Mouse (Mus musculus): ENCODE measurements around the gene Dcaf6. TPM values are rescaled to one million over a fixed set of nuclear protein-coding genes. Genes with fewer than 3 reads are reported as not detected.

Dcaf6 gene
- polyA plus RNA-seq, 1 experiment from 2014 or later = 15.9 TPM

DNA sequence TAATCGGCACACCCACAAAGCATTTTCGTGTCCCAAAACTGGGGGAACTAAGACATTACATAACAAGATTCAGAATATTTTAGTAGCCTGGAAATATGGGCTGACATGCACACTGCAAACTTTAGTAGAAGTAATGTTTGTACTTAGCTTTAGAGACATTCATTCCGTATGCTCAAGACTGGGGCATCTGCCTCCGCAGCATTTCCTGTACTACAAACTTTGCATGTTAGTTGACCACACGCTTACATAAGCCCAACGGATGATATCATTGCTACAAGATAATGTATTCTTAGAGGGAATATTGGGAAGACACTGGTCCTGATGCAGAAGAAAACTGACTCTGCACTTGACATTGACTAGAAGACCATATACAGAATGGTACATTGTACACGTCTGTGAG lies 155.9 kb downstream of the Dcaf6 start:
- H3K4me3 ChIP-seq = no peak overlapping the region
- H3K9me3 ChIP-seq = no peaks in the 10 kb centered on the region
- H3K9ac ChIP-seq = no peak overlapping the region
- H3K36me3 ChIP-seq = peaks cover 33% of the 10 kb centered on the region
- ATAC-seq (ENCODE audit: low FRiP score, low read depth) = no peak
- WGBS = 89% methylated on average over 7 of the region's 7 CpGs
- no peak overlapping the region for H3K4me2 ChIP-seq (replicated peaks)
- H3K27me3 ChIP-seq = no peaks in the 10 kb centered on the region
- no peak overlapping the region for H3K27ac ChIP-seq
- peaks cover 8% of the 10 kb centered on the region; the same call in 1 of the 2 replicates for H3K4me1 ChIP-seq

GRCm38 (mm10) chr1:165303209-165303608 lies 157.1 kb downstream of the Dcaf6 start:
- Histone ChIP-seq H3K36me3 (peaks cover 22% of the 10 kb centered on the region), H3K4me3 (no peak overlapping the region), H3K9ac (no peak overlapping the region), H3K27ac (no peak overlapping the region), H3K9me3 (no peaks in the 10 kb centered on the region), H3K27me3 (no peaks in the 10 kb centered on the region), H3K4me1 (peaks cover 8% of the 10 kb centered on the region; the same call in 1 of the 2 replicates), H3K4me2 (replicated peaks) (no peak overlapping the region)
- no peak for ATAC-seq (ENCODE audit: low FRiP score, low read depth)
- 71% methylated on average over 6 of the region's 6 CpGs for WGBS

GRCm38 (mm10) chr1:165302455-165303208 lies 157.6 kb downstream of the Dcaf6 start:
- ATAC-seq (ENCODE audit: low FRiP score, low read depth) = peak; percentile 65; the same call in 1 of the 2 replicates
- H3K36me3 ChIP-seq = peaks cover 16% of the 10 kb centered on the region
- H3K9ac ChIP-seq = no peak overlapping the region
- no peak overlapping the region for H3K4me3 ChIP-seq
- 69% methylated on average over 13 of the region's 13 CpGs for WGBS
- no peak overlapping the region for H3K4me2 ChIP-seq (replicated peaks)
- no peak overlapping the region; the same call in 1 of the 2 replicates for H3K27ac ChIP-seq
- peaks cover 8% of the 10 kb centered on the region; the same call in 1 of the 2 replicates for H3K4me1 ChIP-seq
- no peaks in the 10 kb centered on the region for H3K27me3 ChIP-seq
- no peaks in the 10 kb centered on the region for H3K9me3 ChIP-seq

- H3K4me3 ChIP-seq = no peak overlapping the region
- no peak overlapping the region for H3K9ac ChIP-seq
- H3K27me3 ChIP-seq = no peaks in the 10 kb centered on the region
- H3K4me2 ChIP-seq (replicated peaks) = no peak overlapping the region
- WGBS = 89% methylated on average over 2 of the region's 2 CpGs
- no peak for ATAC-seq (ENCODE audit: low FRiP score, low read depth)
- peaks cover 8% of the 10 kb centered on the region; the same call in 1 of the 2 replicates for H3K4me1 ChIP-seq
- no peaks in the 10 kb centered on the region for H3K9me3 ChIP-seq
- no peak overlapping the region for H3K27ac ChIP-seq
- peaks cover 10% of the 10 kb centered on the region for H3K36me3 ChIP-seq
Observed at GRCm38 (mm10) chr1:165301567-165301966, 158.7 kb downstream of the Dcaf6 start.

DNA sequence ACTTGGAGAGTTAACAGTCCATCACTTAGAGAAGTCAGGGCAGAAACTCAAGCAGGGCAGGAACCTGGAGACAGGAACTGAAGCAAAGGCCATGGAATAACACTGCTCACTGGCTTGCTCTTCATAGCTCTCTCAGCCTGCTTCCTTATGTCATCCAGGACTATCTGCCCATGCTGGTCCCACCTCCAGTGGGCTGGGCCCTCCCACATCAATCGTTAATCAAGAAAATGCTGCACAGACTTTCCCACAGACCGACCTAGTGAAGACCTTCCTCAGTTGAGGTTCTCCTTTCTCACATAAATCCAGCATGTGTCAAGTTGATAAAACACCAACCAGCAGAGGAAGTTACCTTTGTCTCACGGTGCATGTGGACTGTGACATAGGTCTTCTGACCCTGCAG lies 159.2 kb downstream of the Dcaf6 start:
- H3K4me3 ChIP-seq = no peak overlapping the region
- no peaks in the 10 kb centered on the region for H3K9me3 ChIP-seq
- H3K4me2 ChIP-seq (replicated peaks) = no peak overlapping the region
- no peak overlapping the region for H3K9ac ChIP-seq
- no peak for ATAC-seq (ENCODE audit: low FRiP score, low read depth)
- WGBS = 68% methylated on average over 3 of the region's 3 CpGs
- no peaks in the 10 kb centered on the region for H3K27me3 ChIP-seq
- H3K4me1 ChIP-seq = peaks cover 8% of the 10 kb centered on the region; the same call in 1 of the 2 replicates
- no peak overlapping the region for H3K27ac ChIP-seq
- H3K36me3 ChIP-seq = peaks cover 10% of the 10 kb centered on the region

DNA sequence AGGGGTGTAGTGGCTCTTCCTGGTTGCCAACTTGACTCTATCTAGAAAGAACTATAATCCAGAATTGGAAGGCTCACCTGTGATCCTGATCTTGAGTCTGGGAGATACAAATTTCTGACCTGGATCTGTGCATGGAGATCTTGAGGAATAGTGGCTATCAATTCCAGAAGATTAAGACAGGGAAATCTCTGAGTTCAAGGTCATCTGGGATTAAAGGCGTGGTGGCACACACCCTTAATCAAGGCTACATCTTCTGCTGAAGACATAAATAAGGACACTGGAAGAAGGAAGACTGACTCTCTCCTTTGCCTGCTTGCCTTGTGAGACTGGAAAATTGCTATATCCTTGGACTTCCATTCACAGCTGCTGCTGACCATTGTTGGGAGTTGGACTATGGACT lies 164.8 kb downstream of the Dcaf6 start, which contains the start of gene Gpr161:
Gene Gpr161 (plus strand): TSS at position 301 of the 400 bp plus-strand sequence.
- no peak for ATAC-seq (ENCODE audit: low FRiP score, low read depth)
- no peak within 1 kb of the TSS for H3K4me3 ChIP-seq
- WGBS = 95% methylated on average over 1 of the region's 1 CpGs

GRCm38 (mm10) chr1:165291606-165292005 lies 168.7 kb downstream of the Dcaf6 start:
- H3K27ac ChIP-seq = no peak overlapping the region
- no peak overlapping the region for H3K4me2 ChIP-seq (replicated peaks)
- no peaks in the 10 kb centered on the region for H3K4me1 ChIP-seq
- WGBS = 83% methylated on average over 6 of the region's 6 CpGs
- H3K4me3 ChIP-seq = no peak overlapping the region
- ATAC-seq (ENCODE audit: low FRiP score, low read depth) = no peak
- H3K27me3 ChIP-seq = no peaks in the 10 kb centered on the region
- H3K36me3 ChIP-seq = peaks cover 52% of the 10 kb centered on the region
- H3K9ac ChIP-seq = no peak overlapping the region
- H3K9me3 ChIP-seq = no peaks in the 10 kb centered on the region

More for the DNA sequence above, 164.8 kb downstream of the Dcaf6 start, which contains the start of gene Gpr161:
- Histone ChIP-seq H3K9me3 (no peaks in the 10 kb centered on the region), H3K27ac (no peak within 1 kb of the TSS), H3K4me1 (no peaks in the 10 kb centered on the region), H3K27me3 (no peaks in the 10 kb centered on the region), H3K36me3 (peaks cover 39% of the 10 kb centered on the region), H3K9ac (no peak within 1 kb of the TSS), H3K4me2 (replicated peaks) (no peak within 1 kb of the TSS)

GRCm38 (mm10) chr1:165289831-165290230 lies 170.4 kb downstream of the Dcaf6 start:
- 91% methylated on average over 4 of the region's 4 CpGs for WGBS
- peaks cover 35% of the 10 kb centered on the region for H3K36me3 ChIP-seq
- no peak; the same call in 1 of the 2 replicates for ATAC-seq (ENCODE audit: low FRiP score, low read depth)

DNA sequence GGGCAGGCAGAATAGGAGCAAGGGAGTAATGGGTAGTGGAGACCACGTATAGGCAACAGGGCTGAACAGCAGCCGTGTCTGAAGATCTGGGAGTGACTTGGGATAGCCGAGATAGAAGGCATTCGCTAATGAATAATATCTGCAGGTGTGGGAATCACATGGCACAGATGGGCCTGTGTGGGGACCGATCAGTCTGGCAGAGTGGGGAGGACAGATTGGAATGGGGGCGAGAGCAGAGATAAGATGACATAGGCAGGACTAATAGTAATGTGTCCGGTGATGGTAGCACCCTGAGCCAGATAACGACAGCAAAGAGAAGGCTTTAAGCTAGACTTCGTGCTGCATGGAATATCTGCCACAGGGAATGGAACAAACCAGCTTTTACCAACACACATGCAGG lies 172.1 kb downstream of the Dcaf6 start:
- peaks cover 21% of the 10 kb centered on the region for H3K36me3 ChIP-seq
- 91% methylated on average over 9 of the region's 9 CpGs for WGBS

More at GRCm38 (mm10) chr1:165289831-165290230, 170.4 kb downstream of the Dcaf6 start:
- Histone ChIP-seq H3K27ac (no peak overlapping the region), H3K4me3 (no peak overlapping the region), H3K4me1 (0 out of 2 replicates have a peak, but pooled peaks cover 4% of the 10 kb centered on the region), H3K27me3 (no peaks in the 10 kb centered on the region), H3K9ac (no peak overlapping the region), H3K9me3 (no peaks in the 10 kb centered on the region), H3K4me2 (replicated peaks) (no peak overlapping the region)

DNA sequence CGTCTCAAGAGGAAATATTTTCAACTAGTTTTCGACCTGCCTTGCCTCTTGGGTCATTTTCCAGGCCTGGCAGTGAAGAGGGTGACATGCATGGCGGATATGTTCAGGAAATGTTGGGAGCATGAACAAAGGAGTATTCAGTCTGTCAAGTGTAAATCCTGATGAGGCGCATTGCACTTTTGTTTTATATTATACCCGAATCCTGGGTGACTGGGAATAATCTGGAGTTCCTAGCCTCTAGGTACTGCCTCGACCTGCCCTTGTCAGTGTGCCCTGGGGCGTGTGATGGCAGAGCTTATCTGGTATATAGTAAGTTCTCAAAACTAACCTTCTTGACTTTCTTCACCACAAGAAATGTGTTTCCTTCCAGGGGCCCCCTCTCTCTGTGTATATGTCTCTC lies 176.2 kb downstream of the Dcaf6 start:
- Histone ChIP-seq H3K27ac (no peak overlapping the region), H3K9me3 (no peaks in the 10 kb centered on the region), H3K4me2 (replicated peaks) (peak overlapping the region; percentile 91), H3K4me3 (no peak overlapping the region), H3K27me3 (no peaks in the 10 kb centered on the region), H3K4me1 (peaks cover 35% of the 10 kb centered on the region), H3K36me3 (peaks cover 12% of the 10 kb centered on the region; the same call in 1 of the 2 replicates), H3K9ac (no peak overlapping the region)
- 76% methylated on average over 7 of the region's 7 CpGs for WGBS
- ATAC-seq (ENCODE audit: low FRiP score, low read depth) = no peak

More for the DNA sequence above, 172.1 kb downstream of the Dcaf6 start:
- Histone ChIP-seq H3K9ac (no peak overlapping the region), H3K4me3 (no peak overlapping the region), H3K4me1 (peaks cover 16% of the 10 kb centered on the region), H3K27ac (no peak overlapping the region), H3K4me2 (replicated peaks) (no peak overlapping the region), H3K9me3 (no peaks in the 10 kb centered on the region), H3K27me3 (no peaks in the 10 kb centered on the region)
- ATAC-seq (ENCODE audit: low FRiP score, low read depth) = no peak

- Histone ChIP-seq H3K4me2 (replicated peaks) (peak overlapping the region; percentile 91), H3K9me3 (no peaks in the 10 kb centered on the region), H3K9ac (peak overlapping the region; percentile 89), H3K4me1 (peaks cover 35% of the 10 kb centered on the region), H3K4me3 (peak overlapping the region; percentile 76), H3K27ac (peak overlapping the region; percentile 93; the same call in 1 of the 2 replicates), H3K27me3 (no peaks in the 10 kb centered on the region), H3K36me3 (0 out of 2 replicates have a peak, but pooled peaks cover 7% of the 10 kb centered on the region)
- WGBS = 15% methylated on average over 7 of the region's 7 CpGs
- no peak for ATAC-seq (ENCODE audit: low FRiP score, low read depth)
Observed at GRCm38 (mm10) chr1:165282967-165283345, 177.3 kb downstream of the Dcaf6 start.

DNA sequence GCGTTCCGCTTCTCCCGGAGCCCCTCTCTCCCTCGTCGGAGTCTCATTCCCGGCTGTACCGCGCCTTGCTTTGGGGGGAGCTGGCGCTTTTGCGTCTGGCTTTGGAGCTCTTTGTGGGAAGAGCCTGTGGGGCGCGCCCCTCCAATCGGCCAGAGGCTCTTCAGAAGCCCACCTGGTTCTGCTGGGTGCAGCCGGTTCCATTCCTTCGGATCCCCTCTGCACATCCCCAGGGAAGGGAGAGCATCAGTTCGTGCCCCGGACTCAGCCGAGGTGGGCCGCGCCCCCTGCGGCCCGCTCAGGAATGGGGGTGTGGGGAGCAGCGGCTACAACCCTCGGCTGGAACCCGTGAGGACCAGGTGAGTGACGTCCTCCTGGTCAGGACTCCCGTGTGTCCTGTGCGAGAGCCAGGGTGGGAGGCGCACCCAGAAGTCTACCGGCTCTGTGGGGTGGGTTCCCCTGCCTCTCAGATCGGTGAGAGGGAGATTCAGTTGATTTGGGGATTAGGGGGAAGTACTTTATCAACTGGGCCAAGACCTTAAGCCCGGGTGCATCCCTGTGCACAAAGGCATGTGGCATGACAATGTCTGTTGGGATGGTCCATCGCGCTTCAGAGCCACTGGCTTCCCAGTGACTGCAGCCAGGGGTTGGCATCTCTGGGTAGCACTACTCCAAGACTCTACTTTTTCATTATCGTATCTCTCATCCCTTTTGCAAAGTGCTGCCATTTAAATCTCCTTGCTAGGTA lies 177.9 kb downstream of the Dcaf6 start:
- Histone ChIP-seq H3K27me3 (no peaks in the 10 kb centered on the region), H3K9ac (peak overlapping the region; percentile 89), H3K4me3 (peak overlapping the region; percentile 76), H3K4me1 (peaks cover 35% of the 10 kb centered on the region), H3K36me3 (0 out of 2 replicates have a peak, but pooled peaks cover 1% of the 10 kb centered on the region), H3K9me3 (no peaks in the 10 kb centered on the region), H3K4me2 (replicated peaks) (peak overlapping the region; percentile 91), H3K27ac (peak overlapping the region; percentile 93)
- under 1% methylated on average over 35 of the region's 35 CpGs for WGBS
- ATAC-seq (ENCODE audit: low FRiP score, low read depth) = no peak; the same call in none of the 2 replicates

Measured in limb, embryonic 13.5 days (tissue).